Mouse (Mus musculus) heart, adult 2 months (tissue): ENCODE results near the gene 1700011L22Rik.

Source experiments
- CTCF ChIP-seq: fragments of 200-600 bp; IDR thresholded peaks from 2 replicates; pipeline ENCODE4 v1.8.1; 2022; ENCODE audit warnings: antibody characterized with exemption, mild to moderate bottlenecking, moderate library complexity
- EP300 ChIP-seq: fragments of 200-500 bp; IDR thresholded peaks from 2 replicates; pipeline ENCODE4 v1.6.1; 2011; ENCODE audit warnings: low read depth, low read length, control low read depth; ENCODE audit not compliant: insufficient read depth
- POLR2A ChIP-seq: fragments of 200-500 bp; IDR thresholded peaks from 2 replicates; pipeline ENCODE4 v1.6.1; 2011; ENCODE audit warnings: mild to moderate bottlenecking, low read depth, low read length, control low read depth; ENCODE audit not compliant: insufficient read depth

- TF ChIP-seq CTCF (no peak), POLR2A (no peak), EP300 (no peak)
Observed at GRCm38 (mm10) chr8:79222752-79223141, 25.6 kb downstream of the 1700011L22Rik start.
